Mouse (Mus musculus): ENCODE results near the gene Prss50.

Prss50 gene

DNA sequence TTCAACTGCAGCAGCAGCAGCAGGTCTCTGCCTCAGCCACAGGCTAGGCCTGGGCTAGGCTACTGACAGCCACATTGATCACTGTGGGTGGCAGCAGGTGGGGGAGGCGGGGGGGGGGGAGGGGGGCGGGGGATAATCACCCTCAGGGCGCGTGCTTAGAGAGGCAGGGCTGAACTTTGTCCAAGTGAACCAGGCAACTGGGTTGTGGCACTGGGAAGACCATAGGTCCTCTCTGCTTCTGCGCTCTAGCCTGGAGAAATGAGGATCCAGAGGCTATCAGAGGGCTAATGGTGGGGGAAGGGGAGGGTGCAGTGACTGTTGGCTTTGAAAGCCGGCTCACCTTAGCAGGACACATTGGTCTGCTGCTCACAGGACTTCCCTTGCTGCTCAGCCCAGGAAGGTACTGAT, 17.5 kb downstream of the Prss50 start:
- DNase-seq, result peak; percentile 56

DNA sequence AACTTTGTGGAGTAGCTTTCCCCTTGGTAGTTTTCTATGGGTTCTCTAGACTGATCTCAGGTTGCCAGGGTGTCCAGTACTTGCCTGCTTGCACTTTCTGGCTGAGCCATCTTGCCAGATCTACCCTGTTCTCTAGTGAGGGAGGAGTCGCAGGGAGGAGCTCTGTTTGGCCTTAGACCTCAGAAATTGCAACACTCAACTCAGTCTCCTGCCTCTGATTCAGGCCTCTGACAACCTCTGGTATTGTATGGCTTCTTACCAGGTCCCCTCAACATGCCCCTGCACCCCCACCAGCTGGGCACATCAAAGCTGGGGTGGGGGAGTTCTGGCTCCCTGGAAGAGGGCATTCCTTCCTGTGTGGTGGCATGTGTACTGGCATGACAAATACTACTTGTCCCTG, 19.6 kb downstream of the Prss50 start:
- DNase-seq, result no peak

GRCm38 (mm10) chr9:110877888-110878287, 20.1 kb downstream of the Prss50 start:
- DNase-seq, result peak; percentile 74

- DNase-seq, result peak; percentile 76
These were observed 21.6 kb downstream of the Prss50 start, which contains the start of gene Als2cl for GRCm38 (mm10) chr9:110879191-110879920. Als2cl (plus strand) TSS chr9:110879870.

DNA sequence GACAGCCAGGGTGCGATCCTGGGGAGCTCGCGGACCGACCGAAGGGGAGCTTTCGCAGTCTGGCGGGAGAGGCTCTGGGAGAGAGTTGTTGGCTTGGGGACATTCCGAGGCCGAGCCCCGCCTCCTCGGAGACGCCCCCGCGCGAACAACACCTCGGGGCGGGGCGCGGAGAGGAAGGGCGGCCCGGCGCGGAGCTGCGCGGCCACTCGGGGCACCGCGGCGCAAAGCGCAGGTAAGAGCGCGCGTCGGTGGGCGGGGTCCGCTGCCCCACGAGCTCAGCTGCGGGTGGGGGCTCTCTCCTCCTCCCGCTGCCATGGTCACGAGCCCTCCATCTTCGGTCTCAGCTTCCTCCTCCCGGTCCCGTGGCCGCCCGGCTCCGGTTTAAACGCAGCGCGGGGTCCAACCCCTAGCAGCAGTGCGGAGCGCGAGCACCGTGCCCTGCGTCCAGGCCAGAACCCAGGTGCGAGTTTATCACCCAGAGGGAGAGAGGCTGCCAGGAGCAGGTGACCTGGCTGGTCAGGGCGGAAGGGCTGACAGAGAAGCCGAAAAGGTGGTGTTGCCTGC, 22.3 kb downstream of the Prss50 start, which contains the start of gene Tmie:
Gene Tmie (minus strand): TSS at position 116 of the 564 bp plus-strand sequence.
- DNase-seq, result peak; percentile 92

DNA sequence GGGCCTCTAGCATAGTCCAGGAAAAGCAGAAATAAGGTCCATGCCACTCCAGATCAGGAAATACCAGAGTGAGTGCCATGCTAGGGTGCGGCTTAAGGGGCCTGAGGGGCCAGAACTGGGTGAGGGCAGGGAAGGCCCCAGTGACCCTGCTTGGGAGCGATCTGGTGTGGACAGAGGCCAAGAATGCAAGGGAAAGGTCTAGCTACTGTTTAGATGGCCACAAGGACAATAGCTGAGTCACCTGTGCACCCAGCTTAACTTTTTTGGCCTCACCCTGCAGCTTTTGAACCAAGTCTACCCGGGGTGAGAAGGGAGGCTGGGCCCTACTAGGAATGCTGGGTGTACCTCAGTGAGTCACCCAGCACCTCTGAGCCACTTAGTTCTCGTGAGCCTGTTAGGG, 23.0 kb downstream of the Prss50 start:
- peak; percentile 55 for DNase-seq

GRCm38 (mm10) chr9:110881953-110882352, 24.2 kb downstream of the Prss50 start:
- peak; percentile 50 for DNase-seq

- DNase-seq, result no peak
These were observed 29.9 kb downstream of the Prss50 start for GRCm38 (mm10) chr9:110887388-110888303.

DNA sequence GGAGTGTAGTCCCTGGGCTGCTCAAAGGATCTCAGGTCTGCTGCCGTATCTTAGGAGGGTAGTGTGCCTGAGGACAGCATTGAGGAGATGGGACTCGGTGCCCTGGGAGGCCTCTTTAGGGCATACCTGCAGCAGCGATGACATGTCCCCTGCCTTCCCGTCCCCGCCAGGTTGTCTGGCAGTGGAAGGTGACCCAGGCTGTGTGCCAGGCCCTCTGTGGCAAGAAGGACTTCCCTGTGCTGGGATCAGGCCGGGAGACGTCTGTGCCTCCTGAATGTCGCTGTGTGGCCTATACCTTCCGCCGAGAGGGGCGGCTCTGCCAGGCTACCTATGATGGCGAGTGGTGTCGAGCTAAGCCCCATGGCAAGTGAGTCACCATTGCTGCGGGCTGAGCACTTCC, 31.2 kb downstream of the Prss50 start:
- DNase-seq, result no peak

GRCm38 (mm10) chr9:110890026-110890783, 32.4 kb downstream of the Prss50 start:
- peak; percentile 47 for DNase-seq

- DNase-seq, result no peak
These were observed 33.5 kb downstream of the Prss50 start for GRCm38 (mm10) chr9:110891077-110891828.

- DNase-seq, result no peak
These were observed 34.8 kb downstream of the Prss50 start for GRCm38 (mm10) chr9:110892552-110892951.

DNA sequence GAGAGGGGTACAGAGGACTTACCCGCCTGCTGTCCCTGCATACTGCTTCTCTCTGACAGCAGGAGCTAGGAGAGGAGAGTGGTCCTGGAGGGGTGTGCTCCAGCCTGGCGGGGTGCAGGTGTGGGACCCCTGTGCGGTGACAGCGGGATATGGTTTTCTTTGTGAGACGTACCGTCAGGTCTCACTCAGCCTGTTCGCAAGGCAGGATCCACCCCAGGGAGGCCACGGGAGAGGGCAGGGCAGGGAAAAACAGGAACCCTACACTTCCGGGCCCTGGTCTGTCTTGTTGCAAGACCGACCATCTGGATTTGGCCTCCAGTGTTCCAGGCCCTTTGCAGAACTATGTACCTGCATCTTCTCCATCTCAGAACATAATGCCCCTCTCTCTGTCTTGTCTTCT, 35.7 kb downstream of the Prss50 start:
- DNase-seq, result no peak

DNA sequence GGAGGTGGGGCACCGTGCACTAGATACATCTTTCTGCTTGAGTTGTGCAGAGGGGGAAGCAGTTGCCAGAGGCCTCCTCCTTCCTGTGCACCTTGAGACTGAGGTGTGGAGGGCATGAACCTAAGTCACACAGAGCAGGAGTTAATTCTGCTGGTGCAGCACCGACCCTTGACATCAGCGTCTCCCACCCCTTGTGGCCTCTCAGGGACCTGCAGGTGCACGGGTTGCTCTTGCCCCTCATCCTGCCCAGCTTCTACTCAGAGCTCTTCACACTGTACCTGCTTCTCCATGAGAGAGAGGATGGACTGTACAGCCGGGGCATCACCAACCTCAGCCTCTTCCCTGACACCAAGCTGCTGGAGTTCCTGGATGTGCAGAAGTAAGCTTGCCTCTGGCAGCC, 37.7 kb downstream of the Prss50 start:
- no peak for DNase-seq

DNA sequence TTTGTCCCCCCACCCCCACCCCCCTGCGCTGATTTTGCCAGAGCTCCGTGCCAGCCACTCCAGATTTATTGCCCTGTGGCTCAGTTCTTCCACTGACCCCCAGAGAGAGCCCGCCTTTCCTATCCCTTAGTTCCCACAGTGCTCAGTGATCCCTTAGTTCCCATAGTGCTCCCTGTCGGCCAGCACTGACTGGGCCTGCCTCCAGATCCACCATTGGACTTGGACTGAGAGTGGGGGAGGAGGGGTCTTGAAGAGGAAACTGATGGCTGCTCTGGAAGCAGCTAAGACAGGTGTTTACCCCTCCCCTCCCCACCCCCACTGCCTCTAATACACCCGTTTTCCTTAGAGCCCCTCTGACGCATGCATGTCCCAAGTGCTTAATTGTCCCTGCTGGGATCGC, 38.2 kb downstream of the Prss50 start:
- no peak for DNase-seq

- DNase-seq, result no peak
These were observed 38.8 kb downstream of the Prss50 start for GRCm38 (mm10) chr9:110896595-110896994.

GRCm38 (mm10) chr9:110899451-110900008, 41.8 kb downstream of the Prss50 start:
- DNase-seq, result no peak

- no peak for DNase-seq
These were observed 43.4 kb downstream of the Prss50 start for GRCm38 (mm10) chr9:110901204-110901603.

DNA sequence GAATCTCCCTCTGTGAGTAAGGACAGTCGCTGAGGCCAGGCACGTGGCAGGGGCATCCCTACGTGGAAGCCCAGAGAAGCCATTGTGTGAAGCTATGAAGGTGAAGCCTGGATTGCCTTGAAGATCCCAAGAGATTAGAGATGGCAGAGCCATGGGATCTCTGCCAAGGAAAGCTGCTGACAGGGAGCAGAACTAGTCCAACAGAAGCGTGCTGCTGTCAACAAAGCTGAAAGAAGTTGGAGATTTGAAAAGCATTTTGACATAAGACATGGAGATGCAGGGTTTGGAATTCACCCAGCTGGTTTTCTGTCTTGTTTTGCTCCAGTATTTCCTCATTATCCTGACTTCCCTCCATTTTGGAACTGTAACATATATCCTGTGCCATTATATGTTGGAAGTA, 44.5 kb downstream of the Prss50 start:
- no peak for DNase-seq

GRCm38 (mm10) chr9:110907201-110907837, 49.6 kb downstream of the Prss50 start:
- no peak for DNase-seq

Measured in kidney, adult 18-20 months (tissue).